Mouse (Mus musculus): ENCODE measurements around the gene A1cf. TPM values are rescaled to one million over a fixed set of nuclear protein-coding genes. Genes with fewer than 3 reads are reported as not detected.

A1cf gene
- not detected in 2 replicates for total RNA-seq (2017)

DNA sequence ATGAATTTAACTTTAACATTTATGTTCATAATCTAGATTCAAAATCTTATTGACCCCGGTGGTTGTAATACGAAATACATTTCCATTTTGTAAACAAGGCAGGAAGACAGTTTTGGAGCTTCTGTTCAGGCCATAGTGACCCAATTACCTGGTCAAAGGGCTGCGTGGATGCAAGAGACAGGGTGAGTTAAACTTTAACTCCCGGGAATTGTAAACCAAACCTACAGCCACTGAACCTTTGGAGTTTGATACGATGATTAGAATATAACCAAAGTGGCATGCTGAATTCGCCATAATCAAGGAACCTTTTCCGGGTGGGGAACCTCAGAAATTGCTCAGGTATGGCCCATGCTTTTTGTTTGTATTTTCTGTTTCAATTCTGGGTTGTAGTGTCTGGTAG lies at the start of gene A1cf:
Gene A1cf (plus strand): TSS at position 244 of the 400 bp plus-strand sequence.
- no peak for ATAC-seq (ENCODE audit: extremely low read depth, insufficient number of reproducible peaks, low FRiP score, poor library complexity, severe bottlenecking)

- peak; percentile 100 for ATAC-seq (ENCODE audit: extremely low read depth, insufficient number of reproducible peaks, low FRiP score, poor library complexity, severe bottlenecking)
These were observed 34.3 kb upstream of the A1cf start for GRCm38 (mm10) chr19:31834250-31834649.

DNA sequence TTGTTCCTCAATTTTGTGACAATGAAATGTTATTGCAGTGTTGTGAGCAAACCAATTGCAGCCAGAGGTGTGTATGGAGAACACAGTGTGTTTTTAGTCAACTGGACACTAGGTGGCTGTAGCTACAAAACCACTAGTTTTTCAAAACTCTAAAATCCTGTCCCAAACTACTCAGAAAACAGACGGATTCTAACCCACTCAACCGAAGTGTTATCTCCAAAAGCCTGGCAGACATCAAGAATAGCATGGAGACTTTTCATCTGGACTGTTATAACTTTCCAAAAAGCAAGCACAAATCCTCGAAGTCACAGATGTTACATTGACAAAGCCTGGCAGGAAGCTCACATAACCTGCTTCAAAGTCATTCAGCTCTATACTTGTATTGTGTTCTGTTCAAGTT lies 6.7 kb upstream of the A1cf start:
- no peak for ATAC-seq (ENCODE audit: extremely low read depth, insufficient number of reproducible peaks, low FRiP score, poor library complexity, severe bottlenecking)

GRCm38 (mm10) chr19:31862512-31863249 lies 5.9 kb upstream of the A1cf start:
- ATAC-seq (ENCODE audit: extremely low read depth, insufficient number of reproducible peaks, low FRiP score, poor library complexity, severe bottlenecking) = no peak

DNA sequence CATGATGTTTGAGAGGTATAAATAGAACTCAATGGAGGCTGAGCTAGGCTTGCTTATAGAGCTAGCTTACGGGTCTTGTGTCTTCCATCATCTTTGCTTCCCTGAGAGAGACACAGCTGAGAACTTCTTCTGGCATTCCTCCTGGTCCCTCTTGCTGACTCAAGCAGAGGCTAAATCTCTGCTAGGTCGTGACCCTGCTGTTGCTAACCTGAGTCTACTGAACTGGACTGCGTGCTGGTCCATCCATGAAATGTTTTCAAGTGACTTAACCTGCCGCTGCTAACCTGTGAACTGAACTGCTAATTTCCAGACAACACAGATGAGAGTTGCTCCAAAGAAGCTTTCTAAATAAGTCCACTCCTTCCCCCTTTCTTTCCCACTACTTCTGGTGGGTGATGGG lies 3.1 kb upstream of the A1cf start:
- ATAC-seq (ENCODE audit: extremely low read depth, insufficient number of reproducible peaks, low FRiP score, poor library complexity, severe bottlenecking) = no peak

DNA sequence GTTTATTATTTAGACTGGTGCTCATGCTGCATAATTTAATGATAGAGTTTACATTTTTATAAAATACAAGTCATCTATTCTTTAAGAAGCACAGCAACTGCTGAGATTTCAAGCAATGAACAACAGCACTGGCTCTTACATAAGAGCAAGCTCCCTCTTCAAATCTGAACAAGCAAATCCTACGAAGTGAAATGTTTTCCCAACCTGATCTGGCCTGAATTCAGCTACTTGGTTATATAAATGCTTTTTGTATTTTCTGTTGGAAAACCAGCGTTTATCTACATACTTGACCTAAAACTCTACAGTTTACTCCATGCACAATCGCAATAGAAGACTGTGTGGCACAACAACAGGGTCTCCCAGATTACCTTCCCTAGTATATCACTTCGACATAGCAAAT lies 488 bp upstream of the A1cf start:
- no peak for ATAC-seq (ENCODE audit: extremely low read depth, insufficient number of reproducible peaks, low FRiP score, poor library complexity, severe bottlenecking)

- no peak for ATAC-seq (ENCODE audit: extremely low read depth, insufficient number of reproducible peaks, low FRiP score, poor library complexity, severe bottlenecking)
These were observed 407 bp downstream of the A1cf start for GRCm38 (mm10) chr19:31868971-31869370.

- no peak for ATAC-seq (ENCODE audit: extremely low read depth, insufficient number of reproducible peaks, low FRiP score, poor library complexity, severe bottlenecking)
These were observed 2.8 kb downstream of the A1cf start for GRCm38 (mm10) chr19:31871377-31871776.

GRCm38 (mm10) chr19:31877968-31878367 lies 9.4 kb downstream of the A1cf start:
- ATAC-seq (ENCODE audit: extremely low read depth, insufficient number of reproducible peaks, low FRiP score, poor library complexity, severe bottlenecking) = no peak

DNA sequence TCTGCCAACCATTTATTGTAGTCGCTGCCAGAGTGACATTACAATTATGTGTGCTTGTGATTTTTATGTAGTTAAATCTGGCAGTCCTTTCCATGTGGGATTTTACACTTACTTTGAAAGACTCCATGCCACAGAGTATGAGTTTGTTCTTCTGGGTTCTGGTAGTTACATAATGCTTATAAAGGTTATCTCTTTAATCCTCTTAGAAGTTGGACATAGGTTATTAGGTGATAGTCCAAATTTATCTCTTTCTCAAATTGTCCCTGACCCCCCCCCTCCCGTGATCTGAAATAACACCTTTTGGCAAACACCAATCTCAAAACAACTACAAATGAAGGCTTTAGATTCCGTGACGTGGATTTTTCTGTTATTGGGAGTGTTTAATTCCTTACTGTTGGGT lies 16.0 kb downstream of the A1cf start:
- no peak for ATAC-seq (ENCODE audit: extremely low read depth, insufficient number of reproducible peaks, low FRiP score, poor library complexity, severe bottlenecking)

GRCm38 (mm10) chr19:31887275-31887674 lies 18.7 kb downstream of the A1cf start:
- no peak for ATAC-seq (ENCODE audit: extremely low read depth, insufficient number of reproducible peaks, low FRiP score, poor library complexity, severe bottlenecking)

DNA sequence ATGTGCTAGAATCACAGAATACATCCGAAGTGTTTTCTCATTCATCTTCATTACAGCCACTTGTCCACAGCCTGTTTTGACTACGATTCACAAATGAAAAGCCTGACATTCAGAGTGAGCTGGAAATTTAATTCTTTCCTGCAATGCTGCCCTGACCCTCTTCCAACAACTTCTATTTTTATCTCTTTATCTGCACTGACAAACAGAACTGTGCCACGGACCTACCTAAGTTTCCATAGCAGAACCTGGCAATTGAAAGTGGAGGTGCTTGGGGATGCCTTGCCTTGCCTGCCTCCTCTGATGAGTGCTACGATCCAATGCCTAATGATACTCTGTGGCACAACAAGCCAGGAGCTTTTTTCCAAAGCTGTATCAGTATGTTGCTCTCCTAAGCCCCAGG lies 21.4 kb downstream of the A1cf start:
- ATAC-seq (ENCODE audit: extremely low read depth, insufficient number of reproducible peaks, low FRiP score, poor library complexity, severe bottlenecking) = no peak

GRCm38 (mm10) chr19:31891001-31891893 lies 22.7 kb downstream of the A1cf start:
- no peak for ATAC-seq (ENCODE audit: extremely low read depth, insufficient number of reproducible peaks, low FRiP score, poor library complexity, severe bottlenecking)

GRCm38 (mm10) chr19:31895971-31896370 lies 27.4 kb downstream of the A1cf start:
- ATAC-seq (ENCODE audit: extremely low read depth, insufficient number of reproducible peaks, low FRiP score, poor library complexity, severe bottlenecking) = no peak

- ATAC-seq (ENCODE audit: extremely low read depth, insufficient number of reproducible peaks, low FRiP score, poor library complexity, severe bottlenecking) = no peak
These were observed 28.1 kb downstream of the A1cf start for GRCm38 (mm10) chr19:31896711-31897110.

DNA sequence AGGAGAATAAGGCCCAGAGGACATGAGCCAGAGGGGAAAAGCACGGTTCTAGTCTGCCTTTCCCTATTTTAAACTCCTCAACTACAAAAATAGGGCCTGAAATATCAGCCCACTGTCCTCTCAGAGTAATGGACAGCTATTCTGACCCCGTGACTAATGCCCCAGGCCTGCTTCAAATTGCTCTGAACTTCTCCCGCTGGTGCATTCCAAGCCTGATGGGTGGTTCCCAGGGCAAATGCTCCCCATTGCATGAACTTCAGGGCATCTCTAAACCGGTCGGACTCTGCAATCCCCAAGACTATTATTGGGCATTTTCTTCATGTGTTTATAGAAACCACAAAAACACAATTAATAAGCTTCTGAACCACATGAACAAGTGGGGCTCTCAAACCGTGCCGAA lies 37.1 kb downstream of the A1cf start:
- ATAC-seq (ENCODE audit: extremely low read depth, insufficient number of reproducible peaks, low FRiP score, poor library complexity, severe bottlenecking) = no peak

GRCm38 (mm10) chr19:31910423-31910822 lies 41.9 kb downstream of the A1cf start:
- ATAC-seq (ENCODE audit: extremely low read depth, insufficient number of reproducible peaks, low FRiP score, poor library complexity, severe bottlenecking) = 0 out of 2 replicates have a peak, but pooled peaks have one; percentile 6

- ATAC-seq (ENCODE audit: extremely low read depth, insufficient number of reproducible peaks, low FRiP score, poor library complexity, severe bottlenecking) = no peak
These were observed 45.4 kb downstream of the A1cf start for GRCm38 (mm10) chr19:31913946-31914345.

DNA sequence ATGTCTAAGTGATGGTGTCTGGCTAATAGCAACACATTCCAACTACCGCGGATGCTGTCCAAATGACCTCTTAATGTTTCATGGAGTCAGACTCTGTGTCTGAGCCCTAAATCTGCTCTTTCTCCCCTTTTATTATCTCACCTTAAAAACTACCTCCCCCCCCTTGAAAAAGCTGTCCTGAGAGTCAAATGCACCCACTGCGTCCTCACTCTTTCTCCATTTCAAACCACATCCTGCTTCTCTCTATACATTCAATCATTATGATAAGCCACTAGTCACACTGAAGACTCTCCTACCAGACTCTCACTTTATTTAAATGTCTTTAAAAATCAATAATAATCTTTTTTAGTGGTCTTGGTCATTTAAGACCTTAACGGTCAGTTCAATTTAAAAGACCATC lies 51.8 kb downstream of the A1cf start:
- ATAC-seq (ENCODE audit: extremely low read depth, insufficient number of reproducible peaks, low FRiP score, poor library complexity, severe bottlenecking) = no peak

- no peak for ATAC-seq (ENCODE audit: extremely low read depth, insufficient number of reproducible peaks, low FRiP score, poor library complexity, severe bottlenecking)
These were observed 53.3 kb downstream of the A1cf start for GRCm38 (mm10) chr19:31921852-31922251.
